Mouse (Mus musculus): ENCODE measurements around the gene Cdh20. TPM values are rescaled to one million over a fixed set of nuclear protein-coding genes. Genes with fewer than 3 reads are reported as not detected.

Gene Cdh20
- polyA plus RNA-seq, 1 experiment = 0.19 TPM

DNA sequence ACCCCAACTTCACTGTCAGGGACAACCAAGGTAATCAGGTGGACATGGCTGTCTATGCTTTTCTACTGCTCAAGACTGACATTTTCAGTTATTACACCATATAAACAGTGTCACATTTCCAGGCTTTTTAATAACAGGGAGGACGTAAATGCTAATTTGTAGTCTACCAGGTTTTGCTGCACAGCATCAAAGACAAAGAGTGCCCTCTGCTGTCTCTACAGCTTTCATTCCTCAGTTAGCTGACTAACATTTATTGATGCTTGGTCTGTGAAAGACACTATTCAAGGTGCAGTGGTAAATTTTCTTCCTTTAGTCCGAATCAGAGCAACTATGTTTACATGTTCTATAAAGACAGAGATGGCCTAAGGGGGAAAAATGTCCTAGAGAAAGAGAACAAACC is 210.7 kb downstream of the Cdh20 start:
- DNase-seq = no peak
- whole genome bisulfite sequencing = 72% methylated on average over 2 of the region's 2 CpGs
- no peaks in the 10 kb centered on the region for H3K4me1 ChIP-seq (replicated peaks; ENCODE audit: control insufficient read depth, insufficient read depth, low read length)
- H3K27me3 ChIP-seq (ENCODE audit: control insufficient read depth, insufficient read depth, low read length) = no peaks in the 10 kb centered on the region
- H3K36me3 ChIP-seq (ENCODE audit: control insufficient read depth, insufficient read depth, low read length) = no peaks in the 10 kb centered on the region
- TF ChIP-seq POLR2A (IDR thresholded peaks at IDR 0.05; ENCODE audit: control insufficient read depth, extremely low read depth, insufficient read depth, low read length, poor library complexity) (no peak), CTCF (IDR thresholded peaks at IDR 0.05; ENCODE audit: borderline replicate concordance, control insufficient read depth, extremely low read depth, insufficient read depth, low read length, poor library complexity) (no peak)
- no peak overlapping the region for H3K27ac ChIP-seq (ENCODE audit: control insufficient read depth, insufficient read depth, low read length)
- H3K4me3 ChIP-seq (ENCODE audit: control insufficient read depth, insufficient read depth, low read length) = no peak overlapping the region

DNA sequence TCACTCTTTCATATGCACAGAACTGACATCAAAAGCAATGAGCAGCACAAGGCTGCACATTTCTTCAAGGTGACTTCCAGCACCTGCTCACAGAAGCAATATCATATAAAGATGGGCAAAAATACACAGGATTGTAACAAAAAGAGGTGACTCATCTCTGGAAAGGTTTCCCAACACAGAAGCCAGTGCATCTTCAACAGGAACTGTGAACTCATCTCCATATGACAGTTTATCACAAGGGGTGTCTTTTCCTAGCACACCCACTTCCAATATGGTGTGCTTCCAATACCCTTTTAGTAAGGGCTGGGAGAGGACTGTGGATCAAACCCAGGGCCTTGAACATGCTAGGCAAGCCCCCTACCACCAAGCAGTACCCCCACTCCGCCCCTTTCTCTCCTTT is 211.9 kb downstream of the Cdh20 start:
- DNase-seq = no peak
- H3K4me1 ChIP-seq (replicated peaks; ENCODE audit: control insufficient read depth, insufficient read depth, low read length) = no peaks in the 10 kb centered on the region
- no peak overlapping the region for H3K4me3 ChIP-seq (ENCODE audit: control insufficient read depth, insufficient read depth, low read length)
- no peaks in the 10 kb centered on the region for H3K36me3 ChIP-seq (ENCODE audit: control insufficient read depth, insufficient read depth, low read length)
- no peak overlapping the region for H3K27ac ChIP-seq (ENCODE audit: control insufficient read depth, insufficient read depth, low read length)
- WGBS = 96% methylated on average over 1 of the region's 1 CpGs
- H3K27me3 ChIP-seq (ENCODE audit: control insufficient read depth, insufficient read depth, low read length) = no peaks in the 10 kb centered on the region
- TF ChIP-seq CTCF (IDR thresholded peaks at IDR 0.05; ENCODE audit: borderline replicate concordance, control insufficient read depth, extremely low read depth, insufficient read depth, low read length, poor library complexity) (no peak), POLR2A (IDR thresholded peaks at IDR 0.05; ENCODE audit: control insufficient read depth, extremely low read depth, insufficient read depth, low read length, poor library complexity) (no peak)

DNA sequence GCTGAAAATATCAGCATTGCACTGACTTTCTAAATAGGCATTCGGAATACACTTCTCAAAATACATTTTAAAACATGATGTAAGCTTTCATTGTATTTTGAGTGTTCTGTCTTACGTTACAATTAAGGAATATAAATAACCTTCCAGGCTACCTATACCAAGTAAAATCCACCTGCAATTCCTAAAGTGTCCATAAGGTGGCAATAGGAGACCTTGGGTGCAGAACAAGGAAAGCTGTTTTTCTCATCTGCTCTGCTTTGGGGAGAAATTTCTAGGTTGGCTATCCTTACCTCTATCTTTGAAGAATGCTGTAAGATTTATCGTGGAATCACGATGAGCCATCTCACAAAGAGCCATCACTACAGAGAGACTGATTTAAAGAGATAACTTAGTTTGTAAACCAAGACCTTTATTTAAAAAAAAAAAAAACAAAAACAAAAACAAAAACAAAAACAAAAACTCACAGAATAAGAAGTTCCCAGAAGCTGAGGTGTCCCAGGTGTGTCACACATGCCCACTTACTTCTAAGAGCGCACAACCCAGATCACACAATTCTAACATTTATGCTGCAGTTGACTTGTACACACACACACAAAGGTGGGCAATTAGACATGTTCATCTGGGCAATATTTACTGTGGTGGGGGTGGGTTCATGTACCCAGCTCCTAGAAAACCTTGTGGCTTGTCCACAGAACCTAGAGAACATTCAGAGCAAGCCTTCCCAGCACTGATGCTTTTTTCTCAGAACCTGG is 218.1 kb downstream of the Cdh20 start:
- Histone ChIP-seq H3K27me3 (ENCODE audit: control insufficient read depth, insufficient read depth, low read length) (no peaks in the 10 kb centered on the region), H3K27ac (ENCODE audit: control insufficient read depth, insufficient read depth, low read length) (no peak overlapping the region), H3K36me3 (ENCODE audit: control insufficient read depth, insufficient read depth, low read length) (no peaks in the 10 kb centered on the region), H3K4me3 (ENCODE audit: control insufficient read depth, insufficient read depth, low read length) (no peak overlapping the region), H3K4me1 (replicated peaks; ENCODE audit: control insufficient read depth, insufficient read depth, low read length) (no peaks in the 10 kb centered on the region)
- no peak for DNase-seq
- 29% methylated on average over 5 of the region's 5 CpGs for WGBS
- TF ChIP-seq POLR2A (IDR thresholded peaks at IDR 0.05; ENCODE audit: control insufficient read depth, extremely low read depth, insufficient read depth, low read length, poor library complexity) (no peak), CTCF (IDR thresholded peaks at IDR 0.05; ENCODE audit: borderline replicate concordance, control insufficient read depth, extremely low read depth, insufficient read depth, low read length, poor library complexity) (no peak)

DNA sequence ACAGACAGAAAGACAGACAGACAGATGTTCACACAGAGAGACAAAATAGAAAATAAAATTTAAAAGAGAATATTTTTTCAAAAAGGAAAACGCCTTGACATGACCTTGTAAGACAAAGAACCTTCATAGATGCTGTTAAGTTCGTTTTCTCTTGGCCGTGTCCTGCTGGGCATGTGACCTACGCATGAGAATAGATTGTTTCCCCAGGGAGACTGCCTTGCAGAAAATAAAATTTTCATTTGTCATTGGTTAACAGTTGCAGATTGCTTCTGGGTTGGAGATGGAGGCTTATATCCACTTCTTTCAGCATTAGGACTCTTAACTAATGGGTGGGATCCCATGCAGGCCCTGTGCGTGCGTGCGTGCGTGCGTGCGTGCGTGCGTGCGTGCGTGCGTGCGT is 219.2 kb downstream of the Cdh20 start:
- Histone ChIP-seq H3K27ac (ENCODE audit: control insufficient read depth, insufficient read depth, low read length) (no peak overlapping the region), H3K4me1 (replicated peaks; ENCODE audit: control insufficient read depth, insufficient read depth, low read length) (no peaks in the 10 kb centered on the region), H3K4me3 (ENCODE audit: control insufficient read depth, insufficient read depth, low read length) (no peak overlapping the region), H3K27me3 (ENCODE audit: control insufficient read depth, insufficient read depth, low read length) (no peaks in the 10 kb centered on the region), H3K36me3 (ENCODE audit: control insufficient read depth, insufficient read depth, low read length) (no peaks in the 10 kb centered on the region)
- TF ChIP-seq POLR2A (IDR thresholded peaks at IDR 0.05; ENCODE audit: control insufficient read depth, extremely low read depth, insufficient read depth, low read length, poor library complexity) (no peak), CTCF (IDR thresholded peaks at IDR 0.05; ENCODE audit: borderline replicate concordance, control insufficient read depth, extremely low read depth, insufficient read depth, low read length, poor library complexity) (no peak)
- 93% methylated on average over 16 of the region's 16 CpGs for WGBS
- DNase-seq = no peak

DNA sequence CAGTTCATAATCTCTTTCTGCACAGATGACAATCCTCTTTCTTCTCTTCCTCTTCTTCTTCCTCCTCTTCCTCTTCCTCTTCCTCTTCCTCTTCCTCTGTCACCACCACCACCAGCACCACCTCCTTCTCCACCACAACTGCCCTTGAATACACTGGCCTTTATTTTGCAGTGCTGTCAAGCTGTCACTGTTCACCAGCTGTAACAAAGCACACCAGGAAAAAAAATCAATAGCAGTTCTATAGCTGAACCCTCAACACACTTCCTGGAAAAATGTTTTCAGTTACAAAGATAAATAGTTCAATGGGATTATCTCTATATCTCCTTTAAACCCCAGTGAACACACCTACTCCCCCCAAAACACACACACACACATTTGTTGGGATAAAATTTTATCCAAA is 224.1 kb downstream of the Cdh20 start:
- Histone ChIP-seq H3K4me3 (ENCODE audit: control insufficient read depth, insufficient read depth, low read length) (no peak overlapping the region), H3K4me1 (replicated peaks; ENCODE audit: control insufficient read depth, insufficient read depth, low read length) (no peaks in the 10 kb centered on the region), H3K27me3 (ENCODE audit: control insufficient read depth, insufficient read depth, low read length) (no peaks in the 10 kb centered on the region), H3K36me3 (ENCODE audit: control insufficient read depth, insufficient read depth, low read length) (no peaks in the 10 kb centered on the region), H3K27ac (ENCODE audit: control insufficient read depth, insufficient read depth, low read length) (no peak overlapping the region)
- DNase-seq = no peak
- TF ChIP-seq POLR2A (IDR thresholded peaks at IDR 0.05; ENCODE audit: control insufficient read depth, extremely low read depth, insufficient read depth, low read length, poor library complexity) (no peak), CTCF (IDR thresholded peaks at IDR 0.05; ENCODE audit: borderline replicate concordance, control insufficient read depth, extremely low read depth, insufficient read depth, low read length, poor library complexity) (no peak)

DNA sequence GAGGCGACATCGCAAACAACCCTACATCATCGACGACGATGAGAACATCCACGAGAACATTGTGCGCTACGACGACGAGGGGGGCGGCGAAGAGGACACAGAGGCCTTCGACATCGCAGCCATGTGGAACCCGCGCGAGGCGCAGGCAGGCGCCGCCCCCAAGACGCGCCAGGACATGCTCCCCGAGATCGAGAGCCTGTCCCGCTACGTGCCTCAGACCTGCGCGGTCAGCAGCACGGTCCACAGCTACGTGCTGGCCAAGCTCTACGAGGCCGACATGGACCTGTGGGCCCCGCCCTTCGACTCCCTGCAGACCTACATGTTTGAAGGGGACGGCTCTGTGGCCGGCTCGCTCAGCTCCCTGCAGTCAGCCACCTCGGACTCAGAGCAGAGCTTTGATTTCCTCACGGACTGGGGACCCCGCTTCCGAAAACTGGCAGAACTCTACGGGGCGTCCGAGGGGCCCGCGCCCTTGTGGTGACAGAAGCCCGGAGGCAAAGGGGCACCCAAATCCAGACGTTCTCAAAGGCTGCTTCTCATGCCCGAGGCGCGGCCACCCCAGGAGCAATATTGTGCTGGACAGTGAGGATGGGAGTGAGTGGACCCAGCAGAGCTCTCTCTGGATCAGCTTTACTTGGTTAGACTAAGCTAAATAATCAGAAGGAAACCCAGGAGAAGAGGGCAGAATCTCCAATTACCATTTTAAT is 225.7 kb downstream of the Cdh20 start:
- WGBS = 18% methylated on average over 51 of the region's 51 CpGs
- no peaks in the 10 kb centered on the region for H3K27me3 ChIP-seq (ENCODE audit: control insufficient read depth, insufficient read depth, low read length)
- DNase-seq = no peak
- H3K4me3 ChIP-seq (ENCODE audit: control insufficient read depth, insufficient read depth, low read length) = no peak overlapping the region
- no peaks in the 10 kb centered on the region for H3K36me3 ChIP-seq (ENCODE audit: control insufficient read depth, insufficient read depth, low read length)
- no peak overlapping the region for H3K27ac ChIP-seq (ENCODE audit: control insufficient read depth, insufficient read depth, low read length)
- no peaks in the 10 kb centered on the region for H3K4me1 ChIP-seq (replicated peaks; ENCODE audit: control insufficient read depth, insufficient read depth, low read length)
- TF ChIP-seq POLR2A (IDR thresholded peaks at IDR 0.05; ENCODE audit: control insufficient read depth, extremely low read depth, insufficient read depth, low read length, poor library complexity) (no peak), CTCF (IDR thresholded peaks at IDR 0.05; ENCODE audit: borderline replicate concordance, control insufficient read depth, extremely low read depth, insufficient read depth, low read length, poor library complexity) (no peak)
